Mouse (Mus musculus): ENCODE measurements around the gene Gon7.
A peak's percentile ranks its signal among the peaks of the same experiment; 100 is the strongest.

Gon7 gene

DNA sequence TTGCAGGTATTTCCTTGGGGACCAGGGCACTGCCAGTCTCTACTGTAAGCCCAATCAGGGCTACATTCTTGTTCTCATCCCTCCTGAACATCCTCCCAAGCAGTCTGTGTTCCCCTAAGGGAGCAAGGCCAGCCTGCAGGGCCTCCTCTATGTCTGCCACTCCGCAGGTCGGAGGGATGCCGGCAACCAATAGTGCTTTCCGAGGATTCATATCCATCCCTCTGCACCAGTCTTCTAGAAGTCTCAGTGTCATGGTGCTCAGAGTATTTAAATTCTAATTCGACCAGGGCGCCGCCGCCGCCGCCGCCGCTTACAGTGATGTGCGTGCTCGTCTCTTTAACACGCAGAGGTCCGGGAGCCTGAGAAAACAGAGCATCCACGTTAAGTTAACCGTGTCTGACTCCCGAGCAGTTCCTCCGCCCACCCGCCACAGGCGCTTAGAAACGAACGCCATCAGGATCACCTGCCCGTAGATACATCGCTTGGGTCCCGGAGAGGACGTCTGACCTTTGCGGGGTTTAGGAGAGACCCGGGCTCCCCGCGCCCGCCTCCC, 14.5 kb downstream of the Gon7 start:
- DNase-seq (ENCODE audit: low spot score in 2 of 2): no peak

DNA sequence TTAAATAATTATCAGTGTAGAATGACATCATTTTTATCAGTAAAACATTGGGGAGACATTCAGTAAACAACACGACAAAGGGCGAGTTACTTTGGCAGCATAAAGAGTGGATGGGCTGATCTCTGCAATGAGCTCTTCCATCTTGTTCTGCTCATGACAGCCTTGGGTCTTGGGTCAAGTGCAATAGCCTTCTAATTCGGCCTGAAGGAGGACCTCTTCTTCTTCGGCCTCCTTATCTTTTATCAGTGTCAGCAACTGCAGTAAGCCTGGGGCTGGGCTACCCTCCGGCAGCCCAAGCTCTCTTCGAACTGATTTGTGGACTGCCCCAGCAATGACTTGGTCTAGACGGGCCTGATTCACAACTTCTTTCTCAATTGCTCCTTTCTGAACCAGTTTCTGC, 15.5 kb downstream of the Gon7 start:
- no peak for DNase-seq (ENCODE audit: low spot score in 2 of 2)

DNA sequence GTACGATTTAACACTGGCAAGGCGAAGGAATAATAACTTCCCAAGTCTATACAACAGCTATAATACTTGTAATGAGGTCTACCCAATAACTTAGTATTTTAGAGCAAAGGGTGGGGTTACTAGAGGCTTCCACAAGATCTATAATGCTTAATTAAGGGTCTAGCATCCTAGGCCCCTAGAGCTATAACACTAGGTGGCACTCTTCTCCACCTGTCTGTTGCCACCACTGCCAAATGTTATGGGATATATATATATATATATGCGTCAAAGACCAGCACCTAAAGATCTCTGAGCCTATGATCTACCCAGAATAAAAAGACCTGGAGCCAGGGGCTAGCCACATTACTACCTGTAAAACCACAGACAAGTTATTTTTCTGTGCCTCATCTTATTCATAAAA, 17.3 kb downstream of the Gon7 start:
- DNase-seq (ENCODE audit: low spot score in 2 of 2): no peak

GRCm38 (mm10) chr12:102739096-102739495, 18.5 kb downstream of the Gon7 start:
- DNase-seq (ENCODE audit: low spot score in 2 of 2): no peak

DNA sequence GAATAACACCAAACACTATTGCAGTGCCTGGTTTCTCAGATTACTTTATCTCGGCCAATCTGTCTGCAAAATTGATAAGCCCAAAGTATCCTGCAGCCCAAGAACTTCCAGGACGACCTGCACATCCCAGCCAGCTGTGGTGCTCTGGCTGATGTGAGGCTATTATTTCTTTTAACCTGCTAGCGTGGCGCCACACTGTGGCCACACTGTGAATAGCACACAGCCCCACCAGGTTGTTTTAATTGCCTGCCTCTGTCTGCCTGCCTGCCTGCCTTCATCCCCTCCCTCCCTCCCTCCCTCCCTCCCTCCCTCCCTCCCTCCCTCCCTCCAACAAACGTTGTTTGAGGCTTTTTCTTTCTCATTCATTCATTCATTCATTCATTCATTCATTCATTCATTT, 24.2 kb downstream of the Gon7 start:
- peak; percentile 47 to 82 for DNase-seq (ENCODE audit: low spot score in 2 of 2)

DNA sequence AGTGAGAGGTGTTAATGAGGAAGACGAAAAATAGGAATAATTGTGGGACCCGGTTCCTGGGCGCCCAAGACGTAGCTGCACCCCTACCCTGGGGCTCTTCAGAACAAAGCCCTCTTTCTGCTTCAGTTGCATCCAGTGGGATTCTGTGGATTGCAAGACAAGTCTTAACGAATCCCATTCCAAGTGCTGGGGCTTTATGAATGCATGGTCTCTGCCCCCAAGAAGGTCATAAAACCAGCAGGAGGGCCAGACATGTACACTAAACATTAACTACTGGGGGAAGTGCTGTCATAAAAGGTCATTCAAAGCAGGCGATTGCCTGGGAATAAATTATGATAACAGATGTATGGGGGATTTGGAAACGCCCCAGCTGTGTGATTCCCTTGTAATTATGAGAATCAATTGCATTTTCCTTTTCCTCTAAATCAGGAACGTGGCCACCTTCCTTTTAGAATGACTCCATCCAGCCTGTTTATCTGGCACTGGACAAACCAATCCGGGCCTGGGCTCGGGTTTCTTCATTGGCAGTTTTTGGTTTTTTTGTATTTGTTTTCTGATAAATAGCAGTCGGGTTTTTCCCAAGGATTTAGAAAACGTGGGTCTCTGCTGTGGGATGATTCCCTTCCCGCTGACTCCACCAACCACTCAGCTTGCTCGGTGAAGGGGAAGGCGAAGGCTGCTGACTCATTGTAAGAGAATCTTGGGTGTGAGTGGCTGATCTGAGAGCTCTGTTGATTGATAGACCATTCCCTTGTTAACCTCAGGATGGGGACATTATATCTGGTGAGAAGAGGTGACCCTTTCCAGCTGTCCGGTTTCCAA, 26.6 kb downstream of the Gon7 start:
- no peak for DNase-seq (ENCODE audit: low spot score in 2 of 2)

GRCm38 (mm10) chr12:102729855-102730797, 27.5 kb downstream of the Gon7 start:
- peak in 1 of 2 experiments; percentile 64 for DNase-seq (ENCODE audit: low spot score in 2 of 2)

GRCm38 (mm10) chr12:102725761-102726175, 31.8 kb downstream of the Gon7 start:
- DNase-seq (ENCODE audit: low spot score in 2 of 2): no peak

DNA sequence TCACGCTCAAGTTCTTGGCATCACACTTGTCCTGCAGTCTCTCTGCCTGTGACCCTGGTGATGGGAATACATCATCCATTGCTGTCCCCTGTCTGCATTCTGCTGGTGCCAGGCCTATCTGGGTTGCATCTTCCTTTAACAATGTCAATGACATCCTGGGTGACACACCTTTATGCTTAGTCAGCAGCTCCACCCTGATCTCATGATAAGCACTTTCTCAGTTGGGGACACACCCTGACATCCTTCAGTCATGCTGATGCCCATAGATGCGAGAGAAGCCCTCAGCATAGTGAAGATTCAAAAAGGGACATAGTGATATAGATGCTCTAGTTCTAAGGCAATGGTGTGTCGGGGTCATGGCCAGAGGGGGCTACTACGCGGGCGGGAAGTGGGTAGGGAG, 32.5 kb downstream of the Gon7 start:
- DNase-seq (ENCODE audit: low spot score in 2 of 2): no peak

GRCm38 (mm10) chr12:102723861-102724260, 33.7 kb downstream of the Gon7 start:
- DNase-seq (ENCODE audit: low spot score in 2 of 2): no peak

- no peak for DNase-seq (ENCODE audit: low spot score in 2 of 2)
These were observed 34.6 kb downstream of the Gon7 start for GRCm38 (mm10) chr12:102722966-102723365.

- no peak for DNase-seq (ENCODE audit: low spot score in 2 of 2)
These were observed 35.2 kb downstream of the Gon7 start for GRCm38 (mm10) chr12:102722451-102722850.

- peak in 1 of 2 experiments; percentile 57 for DNase-seq (ENCODE audit: low spot score in 2 of 2)
These were observed 37.9 kb downstream of the Gon7 start for GRCm38 (mm10) chr12:102719552-102720315.

- no peak for DNase-seq (ENCODE audit: low spot score in 2 of 2)
These were observed 42.8 kb downstream of the Gon7 start for GRCm38 (mm10) chr12:102714654-102715395.

- no peak for DNase-seq (ENCODE audit: low spot score in 2 of 2)
These were observed 43.5 kb downstream of the Gon7 start for GRCm38 (mm10) chr12:102714116-102714515.

DNA sequence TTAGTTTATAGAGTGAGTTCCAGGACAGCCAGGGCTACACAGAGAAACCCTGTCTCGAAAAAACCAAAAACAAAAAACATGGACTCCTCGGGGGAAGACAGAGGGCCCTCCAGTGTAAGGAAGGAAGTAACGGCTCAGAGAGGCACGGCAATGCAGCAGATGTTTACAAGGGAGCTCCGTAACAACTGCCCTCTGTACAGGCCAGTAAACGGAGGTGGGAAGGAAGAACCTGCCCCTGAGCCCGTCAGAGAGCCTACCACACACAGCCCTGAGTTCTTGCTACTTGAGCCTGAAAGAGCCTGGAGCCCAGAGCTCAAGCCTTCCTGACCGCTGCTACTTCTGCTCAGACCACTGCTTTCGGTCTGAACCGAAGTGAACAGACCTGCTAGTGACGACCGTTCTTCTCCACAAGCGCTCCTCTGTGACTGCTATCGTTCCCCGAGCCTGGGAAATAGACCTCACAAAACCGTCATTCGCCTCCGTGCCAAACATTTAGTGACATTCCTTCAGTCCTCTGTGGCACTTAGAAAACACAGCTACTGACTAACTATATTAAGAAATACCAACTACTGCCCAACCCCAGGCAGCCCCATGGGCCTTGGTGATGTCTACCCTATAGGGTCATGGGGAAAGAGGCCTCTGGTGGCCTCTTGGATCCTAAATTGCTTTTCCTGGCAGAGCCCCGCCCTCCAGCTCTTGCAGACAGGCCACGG, 44.3 kb downstream of the Gon7 start:
- no peak for DNase-seq (ENCODE audit: low spot score in 2 of 2)

- no peak for DNase-seq (ENCODE audit: low spot score in 2 of 2)
These were observed 46.7 kb downstream of the Gon7 start for GRCm38 (mm10) chr12:102710851-102711375.

- no peak for DNase-seq (ENCODE audit: low spot score in 2 of 2)
These were observed 47.7 kb downstream of the Gon7 start for GRCm38 (mm10) chr12:102709896-102710295.

DNA sequence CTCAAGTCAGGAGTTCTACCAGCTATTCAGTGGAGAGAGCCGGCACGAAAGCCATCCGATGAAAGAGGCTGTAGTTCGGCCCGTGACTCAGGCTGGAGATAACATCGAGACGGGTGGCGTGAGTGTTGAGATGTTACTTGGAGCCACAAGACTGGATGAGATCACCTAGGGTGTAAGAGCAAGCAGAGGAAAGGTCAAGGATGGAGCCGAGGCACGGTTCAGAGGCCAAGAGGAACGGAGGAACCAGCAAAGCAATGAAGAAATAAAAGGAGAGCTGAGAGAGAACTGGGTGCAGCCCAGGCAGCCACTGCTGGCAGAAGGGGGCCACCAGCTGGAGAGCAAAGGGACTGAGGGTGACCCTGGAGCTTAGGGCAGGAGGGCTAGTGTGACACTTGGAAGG, 49.4 kb downstream of the Gon7 start:
- DNase-seq (ENCODE audit: low spot score in 2 of 2): no peak
